Mouse (Mus musculus) ES-E14 (cell line): ENCODE measurements around the gene AC161166.1. TPM values are rescaled to one million over a fixed set of nuclear protein-coding genes. Genes with fewer than 3 reads are reported as not detected.

Experiments
- DNase-seq: peaks from one replicate; pipeline ENCODE4 v3.0.0-alpha.2; 2013; ENCODE audit warnings: low read depth, low spot score
- H3K27ac ChIP-seq: 2 replicates; pipeline ENCODE4 v1.5.1; 2012; ENCODE audit warnings: low read depth, mild to moderate bottlenecking, low read length, moderate library complexity, mixed read lengths; ENCODE audit not compliant: poor library complexity, insufficient read depth, severe bottlenecking
- H3K36me3 ChIP-seq: 2 replicates; pipeline ENCODE4 v1.6.1; 2012; ENCODE audit warnings: mild to moderate bottlenecking, low read length, moderate library complexity, mixed read lengths; ENCODE audit not compliant: control insufficient read depth, poor library complexity, insufficient read depth, severe bottlenecking
- H3K4me1 ChIP-seq, 2 experiments: fragments of 150-350 bp in 1 of 2; sonication (generic) in 1 of 2; 2 replicates each; pipeline ENCODE4 v1.6.1; 2012; ENCODE audit warnings: low read length in 2 of 2, mild to moderate bottlenecking in 1 of 2, mixed read lengths in 1 of 2; ENCODE audit not compliant: control insufficient read depth in 2 of 2, insufficient read depth in 2 of 2, poor library complexity in 1 of 2
- H3K4me3 ChIP-seq, 2 experiments: fragments of 150-350 bp in 1 of 2; sonication (generic) in 1 of 2; 2 replicates each; pipeline ENCODE4 v1.5.1; 2012; ENCODE audit warnings: low read length in 2 of 2, low read depth in 1 of 2, mild to moderate bottlenecking in 1 of 2, mixed read lengths in 1 of 2; ENCODE audit not compliant: insufficient read depth in 1 of 2, poor library complexity in 1 of 2, severe bottlenecking in 1 of 2
- H3K9ac ChIP-seq: 2 replicates; pipeline ENCODE4 v1.6.1; 2012; ENCODE audit warnings: low read depth, mild to moderate bottlenecking, low read length, mixed read lengths; ENCODE audit not compliant: poor library complexity, insufficient read depth, severe bottlenecking
- H3K9me3 ChIP-seq: fragments of 150-350 bp; sonication (generic); 2 replicates; pipeline ENCODE4 v1.6.1; 2012; ENCODE audit warnings: low read depth, mild to moderate bottlenecking, low read length; ENCODE audit not compliant: control insufficient read depth, insufficient read depth
- CHD2 ChIP-seq: IDR thresholded peaks from 2 replicates; pipeline ENCODE4 v1.6.1; 2014; ENCODE audit warnings: mild to moderate bottlenecking, low read depth, low read length, inconsistent platforms
- HCFC1 ChIP-seq: IDR thresholded peaks from 2 replicates; pipeline ENCODE4 v1.6.1; 2012; ENCODE audit warnings: low read length, inconsistent platforms, borderline replicate concordance; ENCODE audit not compliant: insufficient read depth
- MAFK ChIP-seq: IDR thresholded peaks from 2 replicates; pipeline ENCODE4 v1.6.1; 2014; ENCODE audit warnings: mild to moderate bottlenecking, low read depth, low read length, inconsistent platforms; ENCODE audit not compliant: insufficient read depth
- ZC3H11A ChIP-seq: IDR thresholded peaks from 2 replicates; pipeline ENCODE4 v1.6.1; 2012; ENCODE audit warnings: low read depth, mild to moderate bottlenecking, inconsistent platforms, low read length, borderline replicate concordance
- ZNF384 ChIP-seq: IDR thresholded peaks from 2 replicates; pipeline ENCODE4 v1.6.1; 2012; ENCODE audit warnings: low read depth, low read length, inconsistent platforms
- in situ Hi-C, 2 experiments: fragments of 600-800 bp; cut with MboI; formaldehyde crosslinking; loops; one replicate each; pipeline ENCODE4 v1.15.1; 2025; ENCODE audit warnings: low sequenced_read_pairs in 2 of 2, inconsistent platforms in 1 of 2; ENCODE audit not compliant: unreplicated experiment in 2 of 2
- total RNA-seq: library from RNA; depleted of rRNA; stranded (reverse); fragments of 300-350 nt; gene quantifications from 2 replicates; pipeline ENCODE4 v1.2.3, GENCODE M21; 2012

The AC161166.1 gene
- total RNA-seq, 1 experiment = 1.2 TPM

GRCm38 (mm10) chr7:24539686-24540085 lies 27.4 kb upstream of the AC161166.1 start:
- H3K9ac ChIP-seq = no peak overlapping the region
- in situ Hi-C loops = no loop called here
- no peak overlapping the region for H3K4me3 ChIP-seq
- no peak overlapping the region for H3K27ac ChIP-seq
- no peak for DNase-seq
- no peaks in the 10 kb centered on the region for H3K9me3 ChIP-seq
- H3K4me1 ChIP-seq = 0 out of 4 replicates have a peak, but pooled peaks cover 0 to 2% of the 10 kb centered on the region in 2 experiments
- H3K36me3 ChIP-seq = no peaks in the 10 kb centered on the region
- TF ChIP-seq ZC3H11A (no peak), HCFC1 (no peak), ZNF384 (no peak), MAFK (no peak)

DNA sequence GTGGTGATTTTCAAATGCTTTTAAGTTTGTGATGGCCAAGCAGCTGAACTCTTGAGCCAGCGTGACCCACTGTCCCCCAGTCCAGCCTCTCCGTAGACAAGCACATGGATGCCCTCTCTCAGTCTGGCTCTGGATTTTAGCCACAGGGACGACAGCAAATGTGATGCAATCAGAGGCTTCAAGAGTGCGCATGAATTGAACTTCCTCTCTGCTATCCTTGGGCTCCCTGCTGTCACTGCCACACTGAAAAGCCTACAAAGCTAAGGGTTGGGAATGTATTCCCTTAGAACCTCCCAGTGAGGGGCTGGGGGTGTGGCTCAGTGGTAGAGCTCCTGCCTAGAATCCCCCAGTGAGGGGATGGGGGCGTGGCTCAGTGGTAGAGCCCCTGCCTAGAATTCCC lies 26.4 kb upstream of the AC161166.1 start:
- Histone ChIP-seq H3K27ac (no peak overlapping the region), H3K4me3 (no peak overlapping the region), H3K9ac (no peak overlapping the region), H3K36me3 (no peaks in the 10 kb centered on the region), H3K9me3 (no peaks in the 10 kb centered on the region), H3K4me1 (peaks cover 2% of the 10 kb centered on the region in 2 experiments; a peak in 1 of 4 replicates)
- no peak for DNase-seq
- in situ Hi-C loops = no loop called here
- TF ChIP-seq HCFC1 = no peak
- no peak for TF ChIP-seq CHD2
- TF ChIP-seq ZNF384 = no peak
- no peak for TF ChIP-seq ZC3H11A
- no peak for TF ChIP-seq MAFK

DNA sequence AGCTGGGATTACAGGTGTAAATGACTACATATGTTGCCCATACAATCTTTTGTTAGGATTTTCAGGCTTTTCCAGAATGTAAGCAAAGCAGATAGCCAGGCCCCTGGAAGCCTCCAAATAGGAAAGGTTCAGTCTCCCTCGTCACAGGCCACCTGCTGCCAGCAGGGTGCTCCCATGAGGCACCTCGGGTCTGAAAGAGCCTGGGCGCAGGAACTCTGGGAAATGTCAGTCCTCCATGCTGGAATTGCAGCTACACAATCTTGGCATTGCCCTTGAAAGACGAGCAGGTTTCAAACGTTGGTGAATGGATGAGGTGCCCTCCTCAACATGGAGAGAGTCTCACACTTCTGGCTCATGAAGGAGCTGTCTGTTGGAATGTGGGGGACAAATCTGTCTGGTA lies 25.9 kb upstream of the AC161166.1 start:
- Histone ChIP-seq H3K27ac (no peak overlapping the region), H3K9me3 (no peaks in the 10 kb centered on the region), H3K4me3 (no peak overlapping the region), H3K4me1 (peaks cover 2 to 4% of the 10 kb centered on the region in 2 experiments; a peak in 1 of 4 replicates), H3K36me3 (no peaks in the 10 kb centered on the region), H3K9ac (no peak overlapping the region)
- no peak for DNase-seq
- in situ Hi-C loops = no loop called here
- TF ChIP-seq ZC3H11A (no peak), MAFK (no peak), HCFC1 (no peak)

GRCm38 (mm10) chr7:24537591-24537990 lies 25.3 kb upstream of the AC161166.1 start:
- in situ Hi-C loops = no loop called here
- Histone ChIP-seq H3K4me1 (peaks cover 2 to 4% of the 10 kb centered on the region in 2 experiments; a peak in 1 of 4 replicates), H3K9me3 (no peaks in the 10 kb centered on the region), H3K9ac (no peak overlapping the region; the same call in 1 of the 2 replicates), H3K4me3 (no peak overlapping the region), H3K27ac (no peak overlapping the region), H3K36me3 (no peaks in the 10 kb centered on the region)
- TF ChIP-seq ZNF384 (no peak), ZC3H11A (no peak), CHD2 (no peak), HCFC1 (no peak), MAFK (no peak)
- no peak for DNase-seq

DNA sequence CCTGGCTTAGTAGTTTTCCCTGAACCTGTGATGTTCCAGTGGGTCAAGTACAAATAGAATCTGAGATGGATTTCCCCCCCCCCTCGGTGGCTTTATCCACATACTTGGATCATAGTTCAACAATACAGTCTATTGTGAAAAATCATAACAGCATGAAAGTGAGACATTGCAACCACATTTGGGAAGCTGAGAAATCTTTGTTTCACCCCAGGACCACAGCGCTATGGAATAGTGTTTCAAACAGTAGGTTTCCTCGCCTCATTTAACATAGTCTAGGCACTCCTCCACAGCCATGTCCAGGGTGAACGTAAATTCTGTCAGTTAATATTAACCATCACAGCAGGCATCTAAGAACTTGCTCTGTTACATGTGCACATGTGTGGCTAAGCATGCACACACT lies 24.8 kb upstream of the AC161166.1 start:
- no peaks in the 10 kb centered on the region for H3K36me3 ChIP-seq
- H3K9me3 ChIP-seq = no peaks in the 10 kb centered on the region
- peaks cover 2 to 4% of the 10 kb centered on the region in 2 experiments; a peak in 1 of 4 replicates for H3K4me1 ChIP-seq
- no peak overlapping the region for H3K27ac ChIP-seq
- in situ Hi-C loops = no loop called here
- H3K4me3 ChIP-seq = no peak overlapping the region
- H3K9ac ChIP-seq = no peak overlapping the region
- no peak for DNase-seq
- TF ChIP-seq ZNF384 = no peak
- TF ChIP-seq CHD2 = no peak
- TF ChIP-seq MAFK = no peak
